Mouse (Mus musculus): ENCODE results near the gene Rara. TPM values are rescaled to one million over a fixed set of nuclear protein-coding genes. Genes with fewer than 3 reads are reported as not detected.
"Not testable (repeated sequence)": the region's sequence is repeated elsewhere in the genome, so short reads cannot be mapped to it uniquely, and the experiment has no call there.

Gene Rara
- polyA plus RNA-seq, 1 experiment from 2014 or later: 33.4 TPM

GRCm38 (mm10) chr11:98922851-98923711 is 4.5 kb upstream of the Rara start:
- Histone ChIP-seq H3K27ac (replicated peaks in 1 of 2; ENCODE audit: control insufficient read depth in 1 of 2, insufficient read depth in 1 of 2, low read depth in 2 of 2, low read length in 2 of 2) (peak overlapping the region; percentile 9 to 21; a peak in 1 of 4 replicates), H3K36me3 (ENCODE audit: control insufficient read depth, insufficient read depth, low read length) (peaks cover 29% of the 10 kb centered on the region), H3K4me1 (ENCODE audit: control insufficient read depth in 2 of 2, insufficient read depth in 2 of 2, low read length in 2 of 2) (peaks cover 23 to 41% of the 10 kb centered on the region in 2 experiments)
- ATAC-seq (ENCODE audit: insufficient number of reproducible peaks, insufficient read depth, low FRiP score, low read depth); H3K9me3 ChIP-seq (ENCODE audit: control insufficient read depth, low read length); H3K4me3 ChIP-seq (ENCODE audit: control insufficient read depth in 1 of 2, insufficient read depth in 1 of 2, low read depth in 1 of 2, low read length in 2 of 2); H3K9ac ChIP-seq (ENCODE audit: low read length); H3K4me2 ChIP-seq (ENCODE audit: low read length); H3K27me3 ChIP-seq (ENCODE audit: control insufficient read depth, insufficient read depth, low read length): not testable (repeated sequence)
- WGBS: 53% methylated on average over 16 of the region's 16 CpGs

- peak overlapping the region in 1 of 2 experiments; percentile 57; a peak in 2 of 4 replicates for H3K27ac ChIP-seq (replicated peaks in 1 of 2; ENCODE audit: control insufficient read depth in 1 of 2, insufficient read depth in 1 of 2, low read depth in 2 of 2, low read length in 2 of 2)
- 63% methylated on average over 5 of the region's 5 CpGs for WGBS
- peak overlapping the region; percentile 61; the same call in 1 of the 2 replicates for H3K9ac ChIP-seq (ENCODE audit: low read length)
- H3K4me3 ChIP-seq (ENCODE audit: control insufficient read depth in 1 of 2, insufficient read depth in 1 of 2, low read depth in 1 of 2, low read length in 2 of 2): no peak overlapping the region
- no peak overlapping the region for H3K4me2 ChIP-seq (ENCODE audit: low read length)
- no peaks in the 10 kb centered on the region for H3K9me3 ChIP-seq (ENCODE audit: control insufficient read depth, low read length)
- H3K36me3 ChIP-seq (ENCODE audit: control insufficient read depth, insufficient read depth, low read length): peaks cover 18% of the 10 kb centered on the region
- H3K4me1 ChIP-seq (ENCODE audit: control insufficient read depth in 2 of 2, insufficient read depth in 2 of 2, low read length in 2 of 2): peaks cover 36 to 54% of the 10 kb centered on the region in 2 experiments
- no peak for ATAC-seq (ENCODE audit: insufficient number of reproducible peaks, insufficient read depth, low FRiP score, low read depth)
- H3K27me3 ChIP-seq (ENCODE audit: control insufficient read depth, insufficient read depth, low read length): no peaks in the 10 kb centered on the region
Measured at GRCm38 (mm10) chr11:98924633-98925175, 2.9 kb upstream of the Rara start.

GRCm38 (mm10) chr11:98925265-98925721 is 2.3 kb upstream of the Rara start:
- peak overlapping the region; percentile 61 for H3K9ac ChIP-seq (ENCODE audit: low read length)
- 0 out of 2 replicates have a peak overlapping the region, but pooled peaks have one; percentile 8 for H3K4me2 ChIP-seq (ENCODE audit: low read length)
- H3K27me3 ChIP-seq (ENCODE audit: control insufficient read depth, insufficient read depth, low read length): no peaks in the 10 kb centered on the region
- 24% methylated on average over 10 of the region's 10 CpGs for WGBS
- H3K27ac ChIP-seq (replicated peaks in 1 of 2; ENCODE audit: control insufficient read depth in 1 of 2, insufficient read depth in 1 of 2, low read depth in 2 of 2, low read length in 2 of 2): peak overlapping the region in 1 of 2 experiments; percentile 57; a peak in 2 of 4 replicates
- H3K4me1 ChIP-seq (ENCODE audit: control insufficient read depth in 2 of 2, insufficient read depth in 2 of 2, low read length in 2 of 2): peaks cover 42 to 60% of the 10 kb centered on the region in 2 experiments
- no peak overlapping the region for H3K4me3 ChIP-seq (ENCODE audit: control insufficient read depth in 1 of 2, insufficient read depth in 1 of 2, low read depth in 1 of 2, low read length in 2 of 2)
- ATAC-seq (ENCODE audit: insufficient number of reproducible peaks, insufficient read depth, low FRiP score, low read depth): no peak
- no peaks in the 10 kb centered on the region for H3K9me3 ChIP-seq (ENCODE audit: control insufficient read depth, low read length)
- peaks cover 12% of the 10 kb centered on the region for H3K36me3 ChIP-seq (ENCODE audit: control insufficient read depth, insufficient read depth, low read length)

GRCm38 (mm10) chr11:98925868-98926311 is 1.7 kb upstream of the Rara start:
- Histone ChIP-seq H3K9me3 (ENCODE audit: control insufficient read depth, low read length) (no peaks in the 10 kb centered on the region), H3K4me3 (ENCODE audit: control insufficient read depth in 1 of 2, insufficient read depth in 1 of 2, low read depth in 1 of 2, low read length in 2 of 2) (no peak overlapping the region), H3K4me1 (ENCODE audit: control insufficient read depth in 2 of 2, insufficient read depth in 2 of 2, low read length in 2 of 2) (peaks cover 48 to 66% of the 10 kb centered on the region in 2 experiments), H3K27me3 (ENCODE audit: control insufficient read depth, insufficient read depth, low read length) (no peaks in the 10 kb centered on the region), H3K4me2 (ENCODE audit: low read length) (peak overlapping the region; percentile 22), H3K27ac (replicated peaks in 1 of 2; ENCODE audit: control insufficient read depth in 1 of 2, insufficient read depth in 1 of 2, low read depth in 2 of 2, low read length in 2 of 2) (peak overlapping the region; percentile 49 to 57; a peak in 3 of 4 replicates), H3K9ac (ENCODE audit: low read length) (peak overlapping the region; percentile 61), H3K36me3 (ENCODE audit: control insufficient read depth, insufficient read depth, low read length) (peaks cover 6% of the 10 kb centered on the region)
- ATAC-seq (ENCODE audit: insufficient number of reproducible peaks, insufficient read depth, low FRiP score, low read depth): no peak
- 17% methylated on average over 12 of the region's 12 CpGs for WGBS

- no peak for ATAC-seq (ENCODE audit: insufficient number of reproducible peaks, insufficient read depth, low FRiP score, low read depth)
- Histone ChIP-seq H3K9me3 (ENCODE audit: control insufficient read depth, low read length) (no peaks in the 10 kb centered on the region), H3K4me1 (ENCODE audit: control insufficient read depth in 2 of 2, insufficient read depth in 2 of 2, low read length in 2 of 2) (peaks cover 55 to 72% of the 10 kb centered on the region in 2 experiments), H3K36me3 (ENCODE audit: control insufficient read depth, insufficient read depth, low read length) (no peaks in the 10 kb centered on the region; the same call in 1 of the 2 replicates), H3K27ac (replicated peaks in 1 of 2; ENCODE audit: control insufficient read depth in 1 of 2, insufficient read depth in 1 of 2, low read depth in 2 of 2, low read length in 2 of 2) (peak overlapping the region in 1 of 2 experiments; percentile 57; a peak in 1 of 4 replicates), H3K27me3 (ENCODE audit: control insufficient read depth, insufficient read depth, low read length) (no peaks in the 10 kb centered on the region), H3K4me2 (ENCODE audit: low read length) (peak overlapping the region; percentile 22; the same call in 1 of the 2 replicates), H3K4me3 (ENCODE audit: control insufficient read depth in 1 of 2, insufficient read depth in 1 of 2, low read depth in 1 of 2, low read length in 2 of 2) (no peak overlapping the region), H3K9ac (ENCODE audit: low read length) (peak overlapping the region; percentile 61)
- 65% methylated on average over 7 of the region's 7 CpGs for WGBS
Measured at GRCm38 (mm10) chr11:98926553-98926952, 1.1 kb upstream of the Rara start.

GRCm38 (mm10) chr11:98928186-98928893 is 722 bp downstream of the Rara start:
- peak overlapping the region; percentile 74 to 85 for H3K4me3 ChIP-seq (ENCODE audit: control insufficient read depth in 1 of 2, insufficient read depth in 1 of 2, low read depth in 1 of 2, low read length in 2 of 2)
- H3K4me1 ChIP-seq (ENCODE audit: control insufficient read depth in 2 of 2, insufficient read depth in 2 of 2, low read length in 2 of 2): peaks cover 70 to 81% of the 10 kb centered on the region in 2 experiments
- peak overlapping the region; percentile 69 for H3K4me2 ChIP-seq (ENCODE audit: low read length)
- 5% methylated on average over 12 of the region's 12 CpGs for WGBS
- no peaks in the 10 kb centered on the region for H3K36me3 ChIP-seq (ENCODE audit: control insufficient read depth, insufficient read depth, low read length)
- H3K9ac ChIP-seq (ENCODE audit: low read length): peak overlapping the region; percentile 92
- H3K27ac ChIP-seq (replicated peaks in 1 of 2; ENCODE audit: control insufficient read depth in 1 of 2, insufficient read depth in 1 of 2, low read depth in 2 of 2, low read length in 2 of 2): peak overlapping the region; percentile 97 to 100
- H3K9me3 ChIP-seq (ENCODE audit: control insufficient read depth, low read length): no peaks in the 10 kb centered on the region
- no peaks in the 10 kb centered on the region for H3K27me3 ChIP-seq (ENCODE audit: control insufficient read depth, insufficient read depth, low read length)
- ATAC-seq (ENCODE audit: insufficient number of reproducible peaks, insufficient read depth, low FRiP score, low read depth): no peak

GRCm38 (mm10) chr11:98929503-98929902 is 1.9 kb downstream of the Rara start:
- H3K4me3 ChIP-seq (ENCODE audit: control insufficient read depth in 1 of 2, insufficient read depth in 1 of 2, low read depth in 1 of 2, low read length in 2 of 2): peak overlapping the region; percentile 74 to 85
- H3K9me3 ChIP-seq (ENCODE audit: control insufficient read depth, low read length): no peaks in the 10 kb centered on the region
- H3K36me3 ChIP-seq (ENCODE audit: control insufficient read depth, insufficient read depth, low read length): no peaks in the 10 kb centered on the region
- peak overlapping the region; percentile 92 for H3K9ac ChIP-seq (ENCODE audit: low read length)
- peak overlapping the region; percentile 97 to 100 for H3K27ac ChIP-seq (replicated peaks in 1 of 2; ENCODE audit: control insufficient read depth in 1 of 2, insufficient read depth in 1 of 2, low read depth in 2 of 2, low read length in 2 of 2)
- peak overlapping the region; percentile 69 for H3K4me2 ChIP-seq (ENCODE audit: low read length)
- H3K27me3 ChIP-seq (ENCODE audit: control insufficient read depth, insufficient read depth, low read length): no peaks in the 10 kb centered on the region
- 0% methylated on average over 9 of the region's 9 CpGs for WGBS
- H3K4me1 ChIP-seq (ENCODE audit: control insufficient read depth in 2 of 2, insufficient read depth in 2 of 2, low read length in 2 of 2): peaks cover 70 to 85% of the 10 kb centered on the region in 2 experiments
- no peak for ATAC-seq (ENCODE audit: insufficient number of reproducible peaks, insufficient read depth, low FRiP score, low read depth)
